Mouse (Mus musculus): ENCODE measurements at regions not wholly inside any gene's neighbourhood (a gene's known extent, or its start where the extent isn't known, plus 50 kb on each side); places are given as distances from the start of the nearest gene placed in this dataset.

- TF ChIP-seq CTCF (conservative IDR thresholded peaks at IDR 0.05; ENCODE audit: insufficient read depth, insufficient read length, low read depth, low read length), result no peak
- no peak for TF ChIP-seq POLR2A (IDR thresholded peaks at IDR 0.05; ENCODE audit: low read depth, low read length)
These were observed 558.5 kb upstream of the Flrt2 start for GRCm38 (mm10) chr12:95133482-95133881.

All from kidney, adult 2 months (tissue).